Mouse (Mus musculus): ENCODE measurements around the gene Rab3b.

GRCm38 (mm10) chr4:108877901-108878300, 962 bp upstream of the Rab3b start:
- TF ChIP-seq CTCF (IDR thresholded peaks at IDR 0.05) (no peak), EP300 (IDR thresholded peaks at IDR 0.05) (no peak)
